Mouse (Mus musculus) frontal cortex, postnatal 10 days (tissue): Measurements from ENCODE around the gene Sel1l2.

Source experiments
- DNase-seq, 2 experiments: peaks; one replicate each; pipeline ENCODE4 v3.0.0; 2022; ENCODE audit warnings: low spot score in 2 of 2, mixed read lengths in 1 of 2

The Sel1l2 gene

DNA sequence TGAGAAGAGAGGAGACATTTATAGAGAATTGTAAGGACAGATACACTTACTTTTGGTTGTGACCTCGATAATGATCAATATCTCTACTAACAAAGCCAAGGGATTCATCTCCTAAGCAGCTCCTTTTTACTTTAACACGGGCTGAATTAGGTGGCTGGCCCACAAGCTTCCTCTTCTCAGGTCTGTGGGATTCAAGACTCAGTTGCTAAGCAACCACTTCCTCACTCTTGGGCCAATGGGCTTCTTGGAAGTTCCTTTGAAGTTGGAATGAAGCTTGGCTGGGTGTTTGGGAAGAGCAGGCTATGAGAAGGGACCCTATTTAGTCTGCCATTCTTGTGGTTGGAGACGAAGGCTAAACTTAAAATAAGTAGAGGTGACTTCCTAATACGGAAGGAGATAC, at the start of gene Sel1l2:
Gene Sel1l2 (minus strand): TSS at position 182 of the 400 bp plus-strand sequence.
- no peak for DNase-seq

DNA sequence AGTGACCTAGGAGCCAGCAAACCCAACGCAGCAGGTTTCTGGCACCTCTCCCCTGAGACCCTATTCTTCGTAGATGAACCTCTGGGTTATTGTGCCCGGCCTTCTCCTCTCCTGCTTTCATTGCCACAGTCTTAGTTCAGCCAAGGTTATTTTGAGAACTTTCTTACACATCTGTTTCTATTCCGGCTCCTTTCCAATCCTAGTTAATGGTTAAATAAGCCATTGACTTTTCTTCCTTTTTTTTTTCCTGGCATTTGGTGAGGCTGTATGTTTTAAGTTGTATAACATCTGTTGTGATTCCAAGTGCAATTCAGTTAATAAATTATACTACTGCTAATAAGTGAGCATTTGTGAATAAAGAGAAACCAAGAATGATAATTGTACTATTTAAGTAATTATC, 49.6 kb upstream of the Sel1l2 start:
- no peak for DNase-seq

DNA sequence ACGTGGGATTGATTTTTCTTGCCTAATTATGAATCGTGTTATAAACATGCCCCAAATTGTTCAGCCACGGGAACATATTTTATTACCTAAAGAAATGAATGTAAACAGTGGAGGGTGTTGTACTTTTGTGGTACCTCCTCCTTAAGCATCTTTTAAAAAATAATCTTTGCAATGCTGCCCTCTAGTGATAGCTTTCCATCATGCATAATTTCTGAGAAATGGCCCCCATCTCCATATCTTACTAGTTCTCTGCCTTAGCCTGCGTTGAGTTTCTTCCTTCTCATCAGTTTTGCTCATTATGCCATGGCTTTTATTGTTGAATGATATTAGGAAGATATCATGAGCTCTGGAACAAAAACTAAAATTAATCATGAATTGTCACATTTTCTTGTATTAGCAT, 37.8 kb upstream of the Sel1l2 start:
- DNase-seq = no peak

DNA sequence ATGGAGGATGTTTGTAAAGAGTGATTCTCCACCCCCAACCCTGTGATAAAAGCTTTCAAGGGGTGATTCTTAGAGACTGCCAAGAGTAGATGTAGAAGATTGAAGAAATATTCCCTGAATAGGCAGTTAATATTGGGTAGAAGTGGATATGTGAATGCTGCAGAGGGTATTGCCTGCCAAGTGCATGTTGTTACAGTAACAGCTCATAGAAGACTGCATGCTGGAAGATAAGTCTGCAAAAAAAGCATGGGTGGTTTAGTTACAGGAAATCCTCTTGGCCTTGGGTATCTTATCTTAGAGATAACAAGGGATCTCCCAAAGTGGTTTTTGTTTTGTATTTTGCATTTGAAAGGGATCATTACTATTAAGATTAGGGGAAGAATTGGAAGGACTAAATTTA, 36.3 kb upstream of the Sel1l2 start:
- no peak for DNase-seq

DNA sequence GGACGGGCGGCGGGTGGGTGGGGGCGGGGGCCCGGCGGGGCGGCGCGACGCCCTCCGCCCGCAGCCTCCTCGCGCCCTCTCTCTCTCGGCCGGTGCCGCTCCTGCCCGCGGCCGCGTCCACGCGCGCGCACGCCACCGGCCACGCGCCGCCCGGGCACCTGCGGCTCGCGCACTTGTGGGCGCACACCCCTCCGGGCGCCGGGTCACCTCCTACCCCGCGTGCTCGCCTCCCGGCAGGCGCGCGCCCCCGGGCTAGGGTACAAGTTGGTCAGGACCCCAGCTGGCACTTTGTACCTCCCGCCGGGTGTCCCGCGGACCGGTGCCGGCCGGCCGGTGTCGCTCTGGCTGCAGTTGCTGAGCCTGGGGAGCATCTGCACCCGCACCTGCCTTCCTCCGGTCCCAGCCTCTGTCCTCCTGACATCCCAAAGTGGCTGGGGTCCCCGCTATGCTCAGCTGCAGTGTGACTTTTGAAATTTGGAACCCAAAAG, 6.3 kb upstream of the Sel1l2 start:
- peak; percentile 32 to 38 for DNase-seq

DNA sequence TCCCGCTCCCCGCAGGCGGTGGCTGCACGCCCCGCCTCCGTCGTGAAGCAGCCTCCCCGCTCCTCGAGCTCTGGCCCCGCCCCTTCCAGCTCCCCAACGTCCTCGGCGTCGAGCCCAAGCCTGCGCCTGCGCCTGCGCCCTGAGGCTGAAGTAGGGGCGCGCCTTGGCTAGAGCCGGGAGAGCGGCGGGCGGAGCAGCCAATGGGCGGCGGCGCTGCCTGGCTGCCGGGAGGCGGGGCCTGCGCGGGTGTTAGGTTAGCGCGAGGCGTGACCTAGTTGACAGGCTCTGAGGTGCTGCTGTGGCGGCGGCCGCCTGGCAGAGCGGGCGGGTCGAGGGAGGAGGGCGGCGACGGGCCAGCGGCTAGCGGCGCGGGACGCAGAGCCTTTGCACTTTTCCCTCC, 5.7 kb upstream of the Sel1l2 start, which contains the start of gene Macrod2:
Gene Macrod2 (plus strand): TSS at position 131 of the 400 bp plus-strand sequence.
- DNase-seq = peak; percentile 96 to 98

DNA sequence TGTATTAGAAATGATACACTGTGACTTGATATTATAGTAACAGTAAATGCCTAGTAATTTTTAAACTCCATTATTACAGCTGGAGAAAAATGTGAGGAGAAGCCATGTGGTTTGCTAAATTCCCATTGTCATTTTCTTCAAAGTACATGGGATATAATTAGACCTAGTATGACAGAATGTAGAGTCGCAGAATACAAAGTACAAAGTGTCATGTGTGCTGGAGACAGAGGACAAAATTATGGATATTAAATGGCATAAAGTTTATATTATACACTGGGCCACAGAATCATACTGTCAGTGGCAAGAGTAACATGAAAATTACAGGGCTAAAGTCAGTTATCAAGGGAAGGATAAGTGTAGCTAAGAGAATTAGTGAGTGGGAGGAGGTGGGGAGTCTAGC, 24.7 kb downstream of the Sel1l2 start:
- no peak for DNase-seq

DNA sequence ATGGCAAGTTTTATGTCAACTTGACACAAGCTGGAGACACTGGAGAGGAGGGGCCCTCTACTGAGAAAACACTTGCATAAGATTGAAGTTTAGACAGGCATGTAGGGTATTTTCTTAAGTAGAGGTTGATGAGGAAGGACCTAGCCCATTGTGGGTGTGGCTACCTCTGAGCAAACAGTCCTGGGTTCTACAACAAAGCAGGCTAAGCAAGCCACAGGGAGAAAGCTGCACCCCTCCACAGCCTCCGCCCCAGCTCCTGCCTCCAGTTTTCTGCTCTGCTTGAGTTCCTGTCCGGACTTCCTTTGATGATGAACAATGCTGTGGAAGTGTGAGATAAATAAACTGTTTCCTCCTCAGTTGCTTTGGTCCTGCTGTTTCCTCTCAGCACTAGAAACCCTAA, 29.6 kb downstream of the Sel1l2 start:
- DNase-seq = no peak

DNA sequence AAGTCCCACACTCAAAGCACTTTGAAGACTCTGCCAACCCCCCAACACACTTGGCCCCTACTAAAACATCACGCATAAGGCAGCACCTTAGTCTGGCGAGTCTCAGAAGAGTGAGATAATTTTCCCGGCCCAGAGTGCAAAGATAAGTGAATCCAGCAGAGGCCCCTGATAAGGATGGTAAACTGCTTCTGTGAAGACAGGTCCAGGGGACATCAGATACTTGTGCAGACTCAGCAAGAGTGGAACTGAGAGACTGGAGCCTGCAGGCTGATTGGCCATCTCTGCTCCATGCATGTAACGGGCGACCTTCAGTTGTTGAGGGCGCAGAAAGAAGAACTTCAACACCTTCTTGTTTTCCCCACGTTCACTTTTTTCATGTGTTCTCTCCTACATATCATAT, 47.1 kb downstream of the Sel1l2 start:
- DNase-seq = no peak

DNA sequence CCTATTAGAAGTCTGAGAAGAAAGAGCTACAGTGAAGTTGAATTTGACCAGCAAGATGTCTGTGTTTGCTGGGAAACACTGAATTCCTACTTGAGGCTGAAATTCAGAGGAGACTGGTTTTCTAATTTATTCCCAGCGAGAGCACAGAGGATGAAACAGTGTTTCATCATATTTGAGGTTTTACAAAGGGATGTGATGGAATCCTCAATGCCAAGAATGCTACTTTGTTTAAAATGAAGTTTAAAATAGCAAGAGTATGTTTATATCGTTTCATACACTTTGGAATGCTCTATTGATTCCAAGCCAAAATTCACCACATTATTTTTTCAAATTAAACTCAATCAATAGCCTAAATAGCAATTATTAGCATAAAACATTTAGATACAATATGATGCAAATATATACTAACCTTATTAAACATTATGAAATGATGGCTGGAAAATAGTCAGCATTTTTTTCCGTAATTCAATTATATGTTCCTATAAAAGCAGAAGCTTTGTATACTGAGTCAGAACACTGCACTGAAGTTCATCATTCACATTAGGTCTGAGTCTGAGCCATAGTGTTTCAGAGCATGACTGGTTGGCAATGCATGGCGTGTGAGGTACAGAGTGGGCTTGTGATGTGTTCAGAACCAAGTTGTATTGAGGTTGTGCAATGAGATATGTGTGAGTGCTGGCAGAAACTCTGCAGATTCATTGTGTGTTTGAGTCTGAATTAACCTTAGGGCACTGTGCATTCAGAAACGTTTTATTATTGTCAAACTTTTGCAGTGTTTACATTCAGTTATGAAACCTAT, 58.8 kb downstream of the Sel1l2 start:
- DNase-seq = no peak

DNA sequence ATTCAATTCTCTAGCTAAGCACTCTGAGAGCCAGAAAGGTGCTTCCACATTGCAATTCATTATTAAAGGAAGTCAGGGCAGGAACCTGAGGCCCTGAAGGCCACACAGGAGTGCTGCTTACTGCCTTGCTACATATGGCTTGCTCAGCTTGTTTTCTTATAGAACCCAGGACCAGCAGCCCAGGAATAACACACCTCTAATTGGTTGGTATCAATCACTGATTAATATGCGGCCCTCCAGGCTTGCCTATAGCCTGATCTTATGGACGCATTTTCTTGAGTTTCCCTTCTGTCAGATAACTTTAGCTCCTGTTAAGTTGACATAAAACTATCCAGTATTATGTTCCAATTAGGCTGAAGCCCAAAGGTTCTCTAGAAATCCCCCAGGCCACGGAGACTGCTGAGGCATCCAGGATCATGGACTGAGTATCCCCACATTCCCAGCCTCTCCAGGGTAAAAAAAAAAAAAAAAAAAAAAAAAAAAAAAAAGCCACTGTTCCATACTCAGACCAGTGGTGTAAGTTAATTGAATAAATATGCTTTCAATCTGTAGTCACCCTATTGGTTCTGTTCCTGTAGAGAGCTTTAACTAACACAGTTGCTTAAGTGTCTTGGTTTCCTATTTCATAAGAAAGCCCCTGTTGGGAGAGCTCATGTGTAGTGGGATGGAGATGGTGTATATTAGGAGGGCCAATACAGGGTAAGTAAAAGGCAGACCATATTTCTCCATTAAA, 86.4 kb downstream of the Sel1l2 start:
- no peak for DNase-seq

DNA sequence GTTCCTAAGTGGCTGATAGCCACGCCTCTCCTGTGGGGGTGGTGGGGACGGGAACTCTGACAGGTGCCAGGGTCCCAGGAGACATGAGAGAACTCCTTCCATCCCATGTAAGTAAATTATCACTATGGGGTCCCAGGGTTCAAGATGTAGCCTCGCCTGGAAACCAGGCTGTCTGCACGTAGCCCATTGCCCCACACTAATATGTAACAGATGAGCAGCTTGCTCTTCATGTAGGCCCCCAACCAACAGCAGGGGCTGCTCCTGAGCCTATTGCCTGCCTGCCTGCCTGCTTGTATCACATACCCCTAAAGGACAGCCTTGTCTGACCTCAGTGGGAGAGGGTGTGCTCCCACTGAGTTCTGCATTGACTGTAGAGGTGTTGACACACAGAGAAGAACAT, 92.4 kb downstream of the Sel1l2 start:
- no peak for DNase-seq

DNA sequence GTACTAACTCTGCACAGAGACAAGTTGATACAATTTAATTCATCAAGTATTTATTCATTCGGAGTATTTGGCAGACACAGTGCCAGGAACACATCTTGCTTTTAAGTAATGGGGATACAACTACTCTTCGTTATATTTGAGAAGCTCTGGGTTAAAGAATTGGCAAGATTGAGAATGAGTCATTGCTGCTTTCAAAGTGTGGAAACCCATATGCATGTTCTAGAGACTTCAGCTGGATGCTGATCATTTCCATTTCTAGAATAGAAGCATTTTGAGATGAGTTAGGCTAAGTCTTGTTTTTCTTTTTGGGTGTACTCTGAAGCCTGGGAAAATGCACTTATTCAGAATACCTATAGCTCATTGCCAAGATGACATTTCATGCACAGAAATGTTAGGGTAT, 95.7 kb downstream of the Sel1l2 start:
- no peak for DNase-seq

DNA sequence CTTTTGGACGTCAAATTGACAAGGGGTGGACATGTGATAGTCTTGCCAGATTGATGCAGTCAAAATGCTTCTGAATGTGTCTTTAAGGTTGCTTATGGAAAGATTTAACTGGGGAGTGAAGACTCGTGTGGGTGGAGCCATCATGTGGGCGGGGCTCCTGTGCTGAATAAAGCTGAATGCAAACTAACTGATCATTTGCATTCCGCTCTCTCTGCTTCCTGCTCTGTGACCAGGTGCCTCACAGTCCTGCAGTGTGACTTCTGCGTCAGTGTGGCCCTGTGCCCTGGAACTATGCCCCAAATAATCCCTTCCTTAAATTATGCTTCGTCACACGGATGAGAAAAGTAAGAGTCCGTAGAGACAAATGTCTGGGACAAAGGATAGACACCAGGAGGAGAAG, 108.7 kb downstream of the Sel1l2 start:
- no peak for DNase-seq

DNA sequence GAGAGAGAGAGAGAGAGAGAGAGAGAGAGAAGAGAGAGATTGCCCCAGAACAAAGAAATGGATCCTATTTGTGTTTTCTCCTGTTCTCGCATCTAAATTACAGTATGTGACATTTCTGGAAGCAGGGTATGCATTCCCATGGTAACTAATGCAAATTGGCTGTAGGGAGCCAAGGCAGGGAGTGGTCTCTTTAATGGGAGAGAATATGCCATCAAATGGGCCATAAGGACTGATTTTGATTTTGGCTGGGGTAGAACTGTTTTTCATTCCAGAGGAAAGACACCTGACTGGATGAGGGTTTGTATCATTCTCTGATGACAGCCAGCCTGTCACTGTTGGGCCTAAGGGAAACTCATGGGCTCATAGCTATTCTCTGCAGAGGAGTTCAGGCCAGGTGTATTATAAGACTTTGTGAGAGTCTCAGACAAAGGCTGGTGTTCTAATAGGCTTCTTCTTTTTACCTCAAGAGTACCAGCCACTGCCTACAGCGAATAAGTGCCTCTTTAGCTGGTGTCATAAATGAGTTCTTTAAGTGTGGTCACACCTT, 133.8 kb downstream of the Sel1l2 start:
- DNase-seq = no peak

DNA sequence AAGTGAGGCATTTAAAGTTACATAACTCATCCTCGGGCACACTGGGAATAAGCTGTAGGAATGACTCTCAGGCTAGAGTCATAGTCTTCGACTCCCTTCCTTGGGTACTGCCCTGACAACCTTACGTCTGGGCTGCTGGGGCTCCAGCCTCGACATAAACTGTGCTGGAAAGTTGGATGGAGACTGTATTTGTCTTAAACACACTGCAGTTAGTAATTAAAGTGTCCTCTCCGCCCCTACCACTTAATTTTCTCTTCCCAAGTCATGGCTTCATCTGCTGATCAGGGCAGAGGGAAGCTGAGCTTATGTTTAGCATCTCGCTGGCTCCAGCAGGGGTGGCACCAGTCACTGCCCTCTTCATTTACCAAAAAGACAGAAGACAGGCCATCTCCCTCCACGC, 135.2 kb downstream of the Sel1l2 start:
- no peak for DNase-seq

DNA sequence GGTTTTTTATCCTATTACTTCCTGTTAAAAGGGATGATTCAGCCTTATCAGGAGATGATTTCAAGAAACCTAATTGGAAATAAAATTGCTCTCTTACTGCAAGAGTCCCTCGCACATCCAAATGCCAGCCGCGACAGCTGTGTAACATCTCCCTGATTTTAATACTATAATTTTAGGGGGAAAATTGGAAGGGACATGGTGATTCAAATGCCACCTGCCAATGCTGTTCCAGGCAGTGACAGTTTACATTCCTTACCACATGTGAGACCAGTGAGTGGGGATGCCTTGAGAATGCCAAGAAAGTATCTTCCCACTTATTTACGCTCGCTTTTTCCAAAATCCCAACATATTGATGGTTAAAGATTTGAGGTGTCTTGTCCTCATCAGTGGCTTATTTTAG, 146.4 kb downstream of the Sel1l2 start:
- no peak for DNase-seq

DNA sequence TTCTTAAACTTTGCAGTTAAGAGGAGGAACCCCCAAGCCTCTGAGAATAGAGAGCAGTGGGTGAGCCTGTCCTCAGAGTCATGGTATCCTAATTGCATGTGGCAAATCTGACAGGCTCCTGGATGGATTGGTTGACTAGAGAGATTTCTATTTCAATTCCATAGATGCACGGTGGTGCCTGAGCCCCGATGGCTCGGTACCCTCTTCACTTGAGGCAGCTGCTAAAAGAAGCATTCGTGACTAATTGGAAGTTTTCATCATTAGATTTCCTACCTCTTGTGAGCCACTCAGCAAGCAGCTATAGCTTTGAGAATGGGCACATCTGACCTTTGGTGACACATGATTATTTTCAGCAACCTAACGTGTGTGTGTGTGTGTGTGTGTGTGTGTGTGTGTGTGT, 147.1 kb downstream of the Sel1l2 start:
- no peak for DNase-seq

DNA sequence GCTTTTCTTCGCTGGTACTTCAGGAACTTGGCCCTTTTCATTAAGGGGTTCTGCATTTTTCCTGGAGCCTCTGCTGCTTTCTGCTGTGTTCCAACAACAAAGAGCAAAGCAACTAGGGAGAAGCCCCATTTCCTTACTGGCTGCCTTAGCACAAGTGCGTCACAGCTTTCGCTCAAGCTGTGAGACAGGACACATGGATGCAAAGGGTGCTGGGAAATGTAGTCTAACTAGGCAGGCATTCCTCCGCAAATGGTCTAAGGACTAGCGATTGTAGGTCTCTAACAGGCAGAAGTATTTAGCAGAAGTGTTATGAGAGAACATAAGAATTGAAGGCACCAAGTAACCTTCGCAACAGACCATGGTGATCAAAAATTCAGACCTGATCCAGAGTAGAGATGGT, 152.3 kb downstream of the Sel1l2 start:
- DNase-seq = no peak

DNA sequence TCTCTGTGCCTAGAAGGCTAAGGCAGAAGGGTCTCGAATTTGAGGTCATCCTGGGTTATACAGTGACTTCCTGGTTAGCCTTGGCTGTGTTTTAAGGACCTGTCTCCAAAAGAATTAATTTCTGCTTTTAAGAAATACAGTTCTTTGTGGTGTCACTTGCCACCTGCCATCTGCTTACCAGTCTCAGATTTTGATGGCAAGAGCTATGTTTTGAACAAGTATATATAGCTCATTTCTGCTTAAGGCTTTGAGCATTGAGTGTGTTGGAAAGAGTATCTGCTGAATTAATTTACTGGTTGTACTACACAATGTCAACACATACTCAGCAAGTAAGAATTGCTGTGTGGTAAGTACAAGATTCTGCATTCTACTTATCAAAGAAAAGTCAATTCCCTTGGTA, 159.2 kb downstream of the Sel1l2 start:
- DNase-seq = no peak

DNA sequence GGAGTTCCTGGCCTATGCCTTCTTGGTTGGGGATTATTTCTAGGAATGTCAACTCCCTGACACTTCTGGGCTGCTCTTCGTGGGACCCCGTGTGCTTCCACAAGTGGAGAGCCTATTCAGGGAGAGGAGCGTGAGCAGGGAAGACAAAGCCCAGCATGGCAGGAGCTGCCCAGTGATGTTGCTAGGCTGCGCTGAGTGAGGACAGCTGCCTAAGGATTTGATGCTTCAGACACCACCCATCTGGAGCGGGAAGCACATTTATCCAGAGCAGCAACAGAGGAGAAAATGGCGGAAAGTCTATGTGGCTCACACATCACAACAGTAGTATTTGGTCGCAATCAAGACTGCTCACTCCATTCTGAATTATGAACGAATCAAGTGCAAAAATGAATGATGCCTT, 169.2 kb downstream of the Sel1l2 start:
- DNase-seq = no peak

DNA sequence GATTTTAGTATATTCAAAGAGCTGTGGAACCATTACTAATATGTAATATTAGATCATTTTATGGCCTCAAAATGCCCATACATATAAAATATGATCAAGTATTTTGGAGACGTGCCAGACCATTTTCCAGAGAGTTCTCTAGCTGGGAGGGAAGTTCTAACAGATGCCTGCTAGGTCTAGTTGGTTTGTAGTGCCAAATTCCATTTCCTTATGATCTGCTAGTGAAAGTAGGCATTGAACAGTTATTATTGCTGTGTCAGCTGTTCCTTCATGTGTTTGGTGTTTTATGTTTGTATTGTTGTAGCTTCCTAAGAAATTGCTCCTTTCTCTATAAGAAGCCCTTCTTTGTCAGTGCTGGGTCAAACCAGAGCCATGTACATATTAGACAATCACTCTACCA, 173.5 kb downstream of the Sel1l2 start:
- DNase-seq = no peak

DNA sequence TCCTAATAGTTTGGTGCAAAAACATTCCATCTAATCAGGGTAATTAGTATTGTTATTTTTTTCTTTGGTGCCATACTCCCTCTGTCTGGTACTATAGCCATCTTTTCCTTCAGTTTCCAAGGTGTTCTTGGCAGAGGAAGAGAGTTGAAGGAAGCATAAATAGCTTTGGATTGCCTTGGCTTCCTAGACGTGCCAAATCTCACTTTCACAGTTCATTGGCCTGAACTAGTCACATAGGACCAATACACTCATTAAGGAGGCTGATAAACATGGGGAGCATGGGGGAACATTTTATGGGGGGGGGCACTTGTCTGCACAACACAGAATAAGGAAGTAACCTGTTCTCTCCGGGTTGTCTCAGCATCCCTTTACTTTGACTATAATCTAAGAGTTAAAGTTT, 174.1 kb downstream of the Sel1l2 start:
- DNase-seq = no peak
